Mouse (Mus musculus): Measurements from ENCODE around the gene Atp13a2.

Gene Atp13a2

DNA sequence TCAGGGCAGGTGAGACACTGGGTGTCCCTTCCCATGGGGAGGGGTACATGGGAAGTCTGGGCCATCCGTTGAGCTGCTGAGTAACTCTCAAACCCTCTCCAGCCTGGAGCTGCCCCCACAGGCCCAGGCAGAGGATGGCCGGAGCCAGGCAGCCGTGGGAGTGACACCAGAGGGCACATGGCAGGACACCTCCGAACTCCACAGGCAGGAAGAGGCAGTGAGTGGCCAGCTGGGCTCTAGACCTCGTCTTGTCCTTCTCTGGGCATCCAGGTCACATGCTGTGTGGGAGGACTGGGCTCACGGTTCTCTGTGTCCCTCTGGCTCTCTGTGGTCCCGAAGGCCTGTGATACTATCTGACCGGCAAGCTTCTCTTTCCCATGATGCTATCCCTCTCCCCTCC lies 7.2 kb downstream of the Atp13a2 start:
- DNase-seq (ENCODE audit: low read depth in 1 of 2, low spot score in 2 of 2) = no peak

GRCm38 (mm10) chr4:140995811-140996210 lies 9.1 kb downstream of the Atp13a2 start:
- no peak for DNase-seq (ENCODE audit: low read depth in 1 of 2, low spot score in 2 of 2)

DNA sequence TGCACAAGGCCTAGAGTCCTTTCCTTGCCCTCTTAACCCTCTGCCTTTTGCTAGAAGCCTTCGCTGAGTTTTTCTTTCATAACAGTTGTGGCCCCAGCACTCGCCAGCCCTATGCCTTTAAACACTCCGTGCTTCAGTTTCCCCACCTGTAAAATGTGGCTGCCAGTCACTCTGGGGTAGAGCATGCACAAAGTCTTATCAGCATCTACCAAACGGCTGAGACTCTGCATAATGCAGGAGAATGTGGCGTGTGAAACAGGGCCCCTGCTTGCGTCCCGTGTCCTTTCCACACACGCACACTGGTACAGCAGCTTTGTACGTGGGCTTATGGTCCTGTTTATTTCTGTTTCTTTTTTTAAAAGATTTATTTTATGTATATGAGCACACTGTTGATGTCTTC lies 10.1 kb downstream of the Atp13a2 start:
- no peak for DNase-seq (ENCODE audit: low read depth in 1 of 2, low spot score in 2 of 2)

DNA sequence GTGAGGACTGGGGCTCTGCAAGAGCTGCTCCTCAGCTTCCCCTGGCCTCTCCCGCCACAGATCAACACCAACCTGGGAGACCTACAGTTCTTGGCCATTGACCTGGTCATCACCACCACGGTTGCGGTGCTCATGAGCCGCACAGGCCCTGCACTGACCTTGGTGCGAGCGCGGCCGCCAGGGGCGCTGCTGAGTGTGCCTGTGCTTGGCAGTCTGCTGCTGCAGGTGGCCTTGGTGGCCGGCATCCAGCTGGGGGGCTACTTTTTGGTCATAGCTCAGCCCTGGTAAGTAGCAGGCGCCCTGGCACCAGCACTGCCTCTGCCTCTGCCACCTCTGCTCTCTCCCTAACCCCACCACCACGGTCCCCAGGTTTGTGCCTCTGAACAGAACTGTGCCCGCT lies 19.3 kb downstream of the Atp13a2 start:
- DNase-seq (ENCODE audit: low read depth in 1 of 2, low spot score in 2 of 2) = no peak

- no peak for DNase-seq (ENCODE audit: low read depth in 1 of 2, low spot score in 2 of 2)
These were observed 21.4 kb downstream of the Atp13a2 start for GRCm38 (mm10) chr4:141008028-141008427.

DNA sequence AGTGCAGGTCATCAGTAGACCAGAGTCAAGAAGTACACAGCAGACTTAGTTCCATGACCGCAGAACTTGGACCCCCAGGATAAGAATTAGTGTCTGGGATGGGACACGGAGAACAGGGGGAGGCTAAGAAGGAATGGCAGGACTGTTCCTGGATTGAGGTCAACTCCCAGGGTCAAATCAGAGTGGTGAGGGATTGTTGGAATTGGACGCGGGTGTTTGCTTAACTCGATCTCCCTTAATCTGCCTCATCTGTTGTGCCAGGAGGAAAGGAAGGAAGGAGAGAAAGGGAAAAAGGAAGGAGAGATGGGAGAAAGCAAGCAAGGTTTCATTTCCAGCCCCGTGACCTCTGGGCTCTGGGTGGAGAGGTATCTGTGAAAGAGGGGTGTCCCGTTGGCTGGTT lies 23.4 kb downstream of the Atp13a2 start, which contains the start of gene Mfap2:
Gene Mfap2 (plus strand): TSS at position 301 of the 400 bp plus-strand sequence.
- no peak for DNase-seq (ENCODE audit: low read depth in 1 of 2, low spot score in 2 of 2)

- no peak for DNase-seq (ENCODE audit: low read depth in 1 of 2, low spot score in 2 of 2)
These were observed 23.9 kb downstream of the Atp13a2 start for GRCm38 (mm10) chr4:141010526-141010925.

- DNase-seq (ENCODE audit: low read depth in 1 of 2, low spot score in 2 of 2) = no peak
These were observed 24.3 kb downstream of the Atp13a2 start for GRCm38 (mm10) chr4:141010941-141011429.

DNA sequence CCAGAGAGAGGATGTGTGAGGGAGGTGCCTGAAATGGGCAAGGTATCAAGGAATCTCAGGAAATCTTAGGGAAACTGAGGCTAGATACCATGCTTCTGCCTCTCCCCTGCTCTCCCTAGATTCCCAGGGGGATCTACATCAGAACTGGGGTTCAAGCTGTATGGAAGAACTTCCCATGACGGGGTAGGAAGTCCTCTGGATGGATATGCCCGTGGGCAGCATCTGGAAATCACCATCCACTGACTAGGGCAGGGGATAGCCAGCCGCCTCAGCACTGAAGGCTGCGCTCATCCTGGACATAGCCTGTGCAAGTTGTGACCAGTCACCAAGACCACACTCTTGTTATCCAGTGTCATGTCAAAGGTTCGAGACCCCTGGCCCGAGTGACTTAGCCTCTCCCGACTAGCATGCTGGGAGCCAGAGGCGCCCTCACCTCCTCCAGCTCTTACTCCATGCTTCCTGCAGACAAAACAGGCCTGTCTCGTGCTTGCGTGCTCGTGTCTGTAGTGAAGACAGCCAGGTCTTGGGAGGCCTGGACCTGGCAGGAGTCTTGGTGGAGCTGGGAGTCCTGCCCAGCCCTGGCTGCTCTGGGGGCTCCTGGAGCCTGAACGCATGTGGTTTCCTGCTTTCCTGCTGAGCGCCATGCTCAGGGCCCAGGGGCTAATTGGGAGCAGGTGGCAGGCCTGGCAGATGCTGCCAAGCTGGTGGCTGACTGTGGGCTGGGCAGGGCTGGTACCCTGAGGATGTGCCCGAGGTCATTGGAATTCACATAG lies 25.1 kb downstream of the Atp13a2 start:
- DNase-seq (ENCODE audit: low read depth in 1 of 2, low spot score in 2 of 2) = no peak

GRCm38 (mm10) chr4:141012558-141012957 lies 25.9 kb downstream of the Atp13a2 start:
- no peak for DNase-seq (ENCODE audit: low read depth in 1 of 2, low spot score in 2 of 2)

DNA sequence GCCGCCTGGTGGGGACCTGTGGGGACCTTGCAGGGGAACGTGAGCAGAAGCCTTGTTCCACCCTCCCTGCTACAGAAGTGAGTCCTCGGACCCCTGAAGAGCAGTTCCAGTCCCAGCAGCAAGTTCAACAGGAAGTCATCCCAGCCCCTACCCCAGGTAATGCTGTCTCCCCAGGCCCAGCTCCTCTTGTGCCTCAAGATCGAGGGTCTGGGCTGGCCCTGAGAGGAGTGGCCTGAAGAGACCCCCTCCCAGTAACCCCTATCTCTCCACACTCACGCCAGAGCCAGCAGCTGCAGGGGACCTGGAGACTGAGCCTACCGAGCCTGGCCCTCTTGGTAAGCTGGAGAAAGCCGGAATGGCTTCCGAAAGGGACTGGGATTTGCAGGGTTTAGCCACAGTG lies 27.4 kb downstream of the Atp13a2 start:
- no peak for DNase-seq (ENCODE audit: low read depth in 1 of 2, low spot score in 2 of 2)

DNA sequence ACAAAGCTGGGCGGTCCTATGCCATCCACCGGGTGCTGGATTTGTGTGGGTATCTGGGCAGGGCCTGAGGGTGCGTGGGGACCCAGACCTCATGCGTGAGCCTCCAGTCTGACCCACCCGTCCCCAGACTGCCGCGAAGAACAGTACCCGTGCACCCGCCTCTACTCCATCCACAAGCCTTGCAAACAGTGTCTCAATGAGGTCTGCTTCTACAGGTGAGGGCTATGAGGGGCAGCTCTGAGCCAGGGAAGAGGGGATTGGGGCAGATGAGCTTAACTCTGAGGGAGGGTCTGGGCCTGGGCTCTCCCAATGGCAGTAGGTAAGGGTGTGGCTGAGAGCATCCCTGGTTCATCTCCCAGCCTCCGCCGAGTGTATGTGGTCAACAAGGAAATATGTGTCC lies 28.2 kb downstream of the Atp13a2 start:
- DNase-seq (ENCODE audit: low read depth in 1 of 2, low spot score in 2 of 2) = no peak

GRCm38 (mm10) chr4:141015356-141015755 lies 28.7 kb downstream of the Atp13a2 start:
- no peak for DNase-seq (ENCODE audit: low read depth in 1 of 2, low spot score in 2 of 2)

- DNase-seq (ENCODE audit: low read depth in 1 of 2, low spot score in 2 of 2) = no peak
These were observed 29.6 kb downstream of the Atp13a2 start for GRCm38 (mm10) chr4:141016311-141016710.

DNA sequence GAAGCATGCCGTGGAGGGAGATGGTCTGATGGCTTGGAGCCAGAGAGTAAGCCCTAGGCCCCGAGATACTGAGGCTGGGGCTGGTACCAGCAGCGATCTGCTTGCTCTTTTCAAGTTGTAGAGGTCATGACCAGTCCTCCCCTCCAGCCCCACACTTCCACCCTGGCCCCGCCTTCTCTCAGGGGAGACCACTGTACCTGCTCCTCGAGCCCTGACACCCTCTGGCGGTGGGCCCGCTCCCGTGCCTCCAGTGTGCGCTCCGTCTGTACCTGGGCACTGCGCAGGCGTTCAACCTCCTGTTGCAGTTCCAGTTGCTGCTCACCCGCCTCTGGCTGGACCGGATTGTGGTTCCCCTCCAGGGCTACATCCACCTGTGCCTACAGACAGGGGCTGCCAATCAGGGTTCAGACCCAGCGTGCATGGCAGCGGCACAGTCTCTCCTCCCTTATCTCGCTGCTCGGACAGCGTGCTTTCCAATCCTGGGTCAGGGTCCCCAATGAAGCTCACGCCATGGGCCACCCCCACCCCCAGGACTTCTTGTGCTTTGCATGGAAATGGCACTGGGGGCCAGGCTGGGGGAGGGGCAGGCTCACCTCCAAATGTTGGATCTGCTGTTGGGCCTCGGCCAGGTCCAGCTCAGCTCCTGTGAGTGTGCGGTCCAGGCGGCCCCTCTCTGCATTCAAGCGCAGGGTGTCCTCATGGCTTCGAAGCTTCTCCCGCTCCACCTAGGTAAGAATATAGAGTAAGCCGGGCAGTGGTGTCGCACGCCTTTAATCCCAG lies 31.2 kb downstream of the Atp13a2 start:
- DNase-seq (ENCODE audit: low read depth in 1 of 2, low spot score in 2 of 2) = no peak

DNA sequence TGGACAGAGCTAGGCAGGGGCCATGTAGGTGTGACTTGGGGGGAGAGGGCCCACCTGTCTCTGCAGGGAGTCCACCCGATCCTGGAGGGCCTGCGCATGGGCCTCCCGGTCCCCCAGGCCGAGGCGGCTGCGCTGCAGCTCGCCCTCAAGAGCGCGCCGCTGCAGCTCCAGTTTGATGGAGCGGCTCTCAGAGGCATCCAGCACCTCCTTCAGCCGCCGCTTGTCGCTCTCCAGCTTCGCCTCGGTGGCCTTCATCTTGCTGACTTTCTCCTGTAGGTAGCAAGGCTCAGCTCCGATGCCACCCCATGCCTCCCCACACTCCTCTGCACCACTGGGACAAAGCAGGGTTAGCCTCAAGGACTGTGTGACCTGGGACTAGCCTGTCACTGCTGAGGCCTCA lies 33.5 kb downstream of the Atp13a2 start:
- DNase-seq (ENCODE audit: low read depth in 1 of 2, low spot score in 2 of 2) = no peak

- no peak for DNase-seq (ENCODE audit: low read depth in 1 of 2, low spot score in 2 of 2)
These were observed 34.3 kb downstream of the Atp13a2 start for GRCm38 (mm10) chr4:141020811-141021613.

GRCm38 (mm10) chr4:141021614-141021929 lies 34.9 kb downstream of the Atp13a2 start:
- DNase-seq (ENCODE audit: low read depth in 1 of 2, low spot score in 2 of 2) = no peak

DNA sequence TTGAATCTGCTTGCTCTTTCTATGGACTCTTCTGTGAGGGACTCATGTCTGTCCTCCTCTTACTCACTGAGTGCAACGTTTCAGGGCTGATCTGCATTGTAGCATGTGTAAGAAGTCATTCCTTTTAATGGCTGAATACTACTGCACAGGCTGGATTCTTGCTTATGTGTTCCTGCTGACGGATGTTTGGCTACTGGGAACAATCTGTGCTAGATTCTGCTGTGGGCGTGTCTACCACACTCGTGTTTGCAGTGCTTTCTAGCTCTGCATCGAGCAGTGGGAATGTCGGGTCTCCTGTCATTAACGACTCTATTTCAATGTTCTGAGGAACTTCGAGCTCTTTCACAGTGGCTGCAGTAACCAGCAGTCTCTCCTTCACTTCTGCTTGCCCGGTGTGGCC lies 37.4 kb downstream of the Atp13a2 start:
- DNase-seq (ENCODE audit: low read depth in 1 of 2, low spot score in 2 of 2) = no peak

DNA sequence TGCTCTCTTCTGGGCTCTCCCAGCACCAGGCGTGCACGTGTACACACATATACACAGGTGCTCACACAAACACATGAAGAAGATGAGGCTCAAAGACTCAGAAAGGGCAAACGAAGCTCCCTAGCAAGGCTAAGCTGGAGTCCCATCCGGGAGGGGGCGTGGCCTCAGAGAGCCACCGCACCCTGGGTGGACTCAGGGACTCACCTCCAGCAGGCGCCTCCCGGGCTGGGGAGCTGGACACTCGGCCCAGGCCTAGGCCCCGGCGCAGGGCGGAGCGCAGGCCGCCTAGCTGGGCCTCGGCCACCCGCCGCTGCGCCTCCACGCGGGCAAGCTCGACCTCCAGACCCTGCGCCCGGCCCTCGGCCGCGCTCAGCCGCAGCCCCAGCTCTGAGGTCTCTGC lies 38.3 kb downstream of the Atp13a2 start:
- DNase-seq (ENCODE audit: low read depth in 1 of 2, low spot score in 2 of 2) = no peak

- DNase-seq (ENCODE audit: low read depth in 1 of 2, low spot score in 2 of 2) = no peak
These were observed 44.0 kb downstream of the Atp13a2 start for GRCm38 (mm10) chr4:141030541-141031206.
